Mouse (Mus musculus) hindbrain, embryonic 15.5 days (tissue): ENCODE results near the gene Clec12b. TPM values are rescaled to one million over a fixed set of nuclear protein-coding genes. Genes with fewer than 3 reads are reported as not detected.

Source experiments
- ATAC-seq: fragments of 200-750 bp; cut with Nextera tagmentation; 2 replicates; pipeline ENCODE4 v1.8.0; 2017; ENCODE audit warnings: low read depth, moderate number of reproducible peaks, moderate TSS enrichment; ENCODE audit not compliant: low FRiP score
- H3K27ac ChIP-seq: fragments of 300-500 bp; sonication (generic); replicated peaks from 2 replicates; pipeline ENCODE4 v1.5.1; 2015; ENCODE audit warnings: mild to moderate bottlenecking, inconsistent platforms
- H3K27me3 ChIP-seq: fragments of 300-500 bp; sonication (generic); 2 replicates; pipeline ENCODE4 v1.6.1; 2015; ENCODE audit warnings: control low read depth, inconsistent platforms
- H3K36me3 ChIP-seq: fragments of 300-500 bp; sonication (generic); 2 replicates; pipeline ENCODE4 v1.6.1; 2015; ENCODE audit warnings: control low read depth, inconsistent platforms
- H3K4me1 ChIP-seq: fragments of 300-500 bp; sonication (generic); replicated peaks from 2 replicates; pipeline ENCODE4 v1.6.1; 2015; ENCODE audit warnings: control low read depth, inconsistent platforms
- H3K4me2 ChIP-seq: fragments of 300-500 bp; sonication (generic); 2 replicates; pipeline ENCODE4 v1.6.1; 2015; ENCODE audit warnings: moderate library complexity, mild to moderate bottlenecking, inconsistent platforms
- H3K4me3 ChIP-seq: fragments of 300-500 bp; sonication (generic); 2 replicates; pipeline ENCODE4 v1.5.1; 2015; ENCODE audit warnings: mild to moderate bottlenecking, inconsistent platforms
- H3K9ac ChIP-seq: fragments of 300-500 bp; sonication (generic); 2 replicates; pipeline ENCODE4 v1.6.1; 2015; ENCODE audit warnings: inconsistent platforms
- H3K9me3 ChIP-seq: fragments of 300-500 bp; sonication (generic); 2 replicates; pipeline ENCODE4 v1.6.1; 2016; ENCODE audit warnings: control low read depth, inconsistent platforms
- whole genome bisulfite sequencing: fragments of 180-500 bp; shearing (Covaris S2); methylation state at CpG from one replicate; pipeline ENCODE4 v1.1.7; 2015; 5-methylcytosine and 5-hydroxymethylcytosine counted together
- polyA plus RNA-seq: library from polyadenylated mRNA; unstranded; fragments of >200 nt; fragmentation: Nextera tagmentation; extraction: Ambion mirVana; gene quantifications from 2 replicates; pipeline ENCODE4 v1.2.1, GENCODE M21; 2015

Clec12b gene
- polyA plus RNA-seq, 1 experiment from 2014 or later: 0.26 TPM

DNA sequence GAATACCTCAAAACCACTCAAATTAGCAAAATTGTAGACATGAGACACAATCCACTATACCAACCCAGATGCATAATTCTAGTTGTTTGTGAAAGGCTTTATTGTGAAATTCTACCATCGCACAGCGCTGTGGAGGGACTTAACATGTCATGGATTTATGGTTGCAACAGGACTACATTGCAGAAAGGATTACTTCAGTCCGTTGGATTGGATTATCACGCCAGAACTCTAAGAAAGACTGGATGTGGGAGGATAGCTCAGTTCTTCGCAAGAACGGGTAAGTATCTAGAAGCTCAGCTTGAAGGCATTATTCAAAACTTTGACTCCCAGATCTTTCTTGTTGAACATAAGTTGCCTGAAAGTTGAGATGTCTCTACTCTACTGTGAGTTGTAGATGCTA is 17.7 kb upstream of the Clec12b start:
- Histone ChIP-seq H3K27me3 (no peaks in the 10 kb centered on the region), H3K4me2 (no peak overlapping the region), H3K9me3 (no peaks in the 10 kb centered on the region), H3K4me1 (no peaks in the 10 kb centered on the region), H3K36me3 (no peaks in the 10 kb centered on the region), H3K27ac (no peak overlapping the region), H3K4me3 (no peak overlapping the region), H3K9ac (no peak overlapping the region)
- WGBS: 90% methylated on average over 6 of the region's 6 CpGs
- ATAC-seq: no peak

DNA sequence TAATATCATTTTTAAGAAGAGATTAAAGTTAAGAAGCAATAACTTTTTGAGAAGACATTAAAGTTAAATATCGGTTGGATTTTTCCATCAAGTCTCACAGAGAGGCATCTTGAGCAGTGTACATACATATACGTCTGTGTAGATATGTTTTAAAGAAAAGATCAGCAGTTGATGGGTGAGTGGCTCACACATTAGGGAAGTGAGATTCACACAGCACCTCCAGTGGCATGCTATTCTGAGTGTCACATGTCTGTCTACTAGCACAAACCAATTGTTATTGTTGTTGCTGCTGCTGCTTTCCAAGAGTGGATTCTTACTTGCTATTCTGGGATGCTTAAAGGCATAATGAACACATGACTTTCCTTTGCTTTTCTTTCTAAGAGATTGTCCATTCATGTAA is 16.7 kb upstream of the Clec12b start:
- Histone ChIP-seq H3K27me3 (no peaks in the 10 kb centered on the region), H3K4me2 (no peak overlapping the region), H3K9ac (no peak overlapping the region), H3K27ac (no peak overlapping the region), H3K36me3 (no peaks in the 10 kb centered on the region), H3K9me3 (no peaks in the 10 kb centered on the region), H3K4me3 (no peak overlapping the region), H3K4me1 (no peaks in the 10 kb centered on the region)
- ATAC-seq: no peak
- WGBS: 90% methylated on average over 2 of the region's 2 CpGs

DNA sequence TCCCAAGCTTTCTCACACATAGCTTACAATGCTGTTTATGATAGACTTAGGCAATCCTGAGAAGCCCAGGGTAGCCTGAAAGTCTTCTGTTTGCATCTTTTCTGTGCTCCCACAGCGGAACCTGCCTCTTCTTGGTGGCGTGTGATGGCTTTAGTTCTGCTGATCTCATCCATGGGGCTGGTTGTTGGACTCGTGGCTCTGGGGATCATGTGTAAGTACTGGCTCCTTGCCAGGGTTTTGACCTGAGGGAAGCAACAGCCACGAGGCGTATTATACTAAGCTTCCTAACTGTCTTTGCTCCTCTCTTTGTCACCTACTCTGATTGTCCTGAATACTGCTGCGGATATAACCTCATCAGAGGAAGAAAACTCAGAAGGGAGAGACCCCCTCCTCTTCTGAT is 14.3 kb upstream of the Clec12b start:
- H3K4me1 ChIP-seq: no peaks in the 10 kb centered on the region
- no peaks in the 10 kb centered on the region for H3K27me3 ChIP-seq
- H3K4me3 ChIP-seq: no peak overlapping the region
- H3K9me3 ChIP-seq: no peaks in the 10 kb centered on the region
- no peak overlapping the region for H3K27ac ChIP-seq
- no peak for ATAC-seq
- no peak overlapping the region for H3K4me2 ChIP-seq
- no peak overlapping the region for H3K9ac ChIP-seq
- WGBS: 64% methylated on average over 6 of the region's 6 CpGs
- no peaks in the 10 kb centered on the region for H3K36me3 ChIP-seq

DNA sequence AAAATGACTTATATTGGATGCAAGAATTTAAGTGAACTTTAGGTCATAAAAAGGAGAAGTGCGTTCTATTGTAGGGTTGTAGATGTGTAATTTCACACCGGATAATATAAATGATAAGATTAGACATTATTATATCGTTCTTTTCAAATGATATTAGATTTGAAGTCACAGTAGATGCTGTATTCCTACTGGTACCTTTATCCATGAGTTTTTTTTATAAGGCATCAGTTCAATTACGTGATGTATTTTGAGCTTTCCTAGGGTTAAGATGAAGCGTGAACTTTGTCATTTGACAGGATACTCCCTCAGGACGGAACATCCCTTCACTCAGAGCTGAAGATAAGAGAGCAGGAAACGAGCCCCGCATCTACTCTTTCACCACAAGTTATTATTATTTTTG is 11.3 kb upstream of the Clec12b start, which contains the start of gene Clec1b:
Gene Clec1b, plus strand, starts transcription at position 301 of the 400 bp plus-strand sequence.
- no peak within 1 kb of the TSS for H3K4me3 ChIP-seq
- H3K4me2 ChIP-seq: no peak within 1 kb of the TSS
- no peaks in the 10 kb centered on the region for H3K9me3 ChIP-seq
- 88% methylated on average over 8 of the region's 8 CpGs for WGBS
- no peak for ATAC-seq
- H3K27ac ChIP-seq: no peak within 1 kb of the TSS
- no peaks in the 10 kb centered on the region for H3K27me3 ChIP-seq
- H3K9ac ChIP-seq: no peak within 1 kb of the TSS
- H3K4me1 ChIP-seq: no peaks in the 10 kb centered on the region
- H3K36me3 ChIP-seq: no peaks in the 10 kb centered on the region

DNA sequence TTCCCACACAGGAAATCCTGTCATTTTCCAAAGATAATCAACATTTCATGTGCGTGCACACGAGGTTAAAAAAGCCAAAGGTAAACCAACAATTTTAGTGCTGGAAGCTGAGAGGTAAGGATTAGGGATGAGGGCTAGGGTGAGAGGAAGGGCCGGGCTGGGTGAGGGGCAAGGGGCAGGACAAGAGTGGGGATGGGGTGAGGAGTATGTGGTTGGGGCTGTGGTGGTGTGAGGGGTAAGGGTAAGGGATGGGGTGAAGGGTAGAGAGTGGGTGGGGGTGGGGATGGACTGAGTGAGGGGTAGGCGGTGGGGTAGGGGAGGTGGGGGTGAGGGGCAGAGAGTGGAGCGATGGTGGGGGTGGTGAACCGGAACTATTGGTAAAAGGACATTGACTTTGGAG is 8.1 kb upstream of the Clec12b start:
- Histone ChIP-seq H3K27ac (no peak overlapping the region), H3K4me2 (no peak overlapping the region), H3K4me1 (no peaks in the 10 kb centered on the region), H3K9me3 (no peaks in the 10 kb centered on the region), H3K4me3 (no peak overlapping the region), H3K36me3 (no peaks in the 10 kb centered on the region), H3K9ac (no peak overlapping the region), H3K27me3 (no peaks in the 10 kb centered on the region)
- no peak for ATAC-seq
- WGBS: 79% methylated on average over 6 of the region's 6 CpGs

DNA sequence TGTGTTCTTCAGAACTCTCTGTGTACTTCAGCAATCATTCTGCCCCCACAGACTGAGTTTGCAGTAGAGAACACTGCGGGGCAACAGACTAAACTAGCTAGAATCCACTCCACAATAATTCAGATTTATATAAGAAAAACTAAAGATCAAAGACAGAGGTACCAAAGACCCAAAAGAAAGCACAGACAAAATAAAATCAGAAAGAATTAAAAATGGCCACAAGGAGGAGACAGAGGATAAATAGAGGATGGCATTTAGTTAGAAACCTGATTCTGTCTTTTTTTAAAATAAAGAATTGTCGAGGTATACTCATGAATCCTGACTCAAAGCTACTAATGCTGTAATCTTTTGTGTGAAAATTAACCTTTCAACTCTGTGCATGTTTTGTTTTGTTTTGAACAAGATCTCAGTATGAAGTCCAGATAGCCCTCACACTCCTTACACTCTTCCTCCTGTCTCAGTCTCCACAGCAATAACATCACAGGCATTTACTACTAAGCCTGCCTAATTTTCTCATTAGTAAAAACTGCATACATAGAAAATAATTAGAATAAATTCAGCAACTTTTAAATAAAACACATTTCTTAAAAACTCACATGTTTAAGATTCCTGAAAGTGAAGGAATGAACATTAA is 7.5 kb upstream of the Clec12b start:
- no peak overlapping the region for H3K9ac ChIP-seq
- H3K27me3 ChIP-seq: no peaks in the 10 kb centered on the region
- no peak for ATAC-seq
- H3K4me3 ChIP-seq: no peak overlapping the region
- WGBS: 30% methylated on average over 2 of the region's 2 CpGs
- no peaks in the 10 kb centered on the region for H3K9me3 ChIP-seq
- no peak overlapping the region for H3K4me2 ChIP-seq
- H3K27ac ChIP-seq: no peak overlapping the region
- no peaks in the 10 kb centered on the region for H3K4me1 ChIP-seq
- H3K36me3 ChIP-seq: no peaks in the 10 kb centered on the region

DNA sequence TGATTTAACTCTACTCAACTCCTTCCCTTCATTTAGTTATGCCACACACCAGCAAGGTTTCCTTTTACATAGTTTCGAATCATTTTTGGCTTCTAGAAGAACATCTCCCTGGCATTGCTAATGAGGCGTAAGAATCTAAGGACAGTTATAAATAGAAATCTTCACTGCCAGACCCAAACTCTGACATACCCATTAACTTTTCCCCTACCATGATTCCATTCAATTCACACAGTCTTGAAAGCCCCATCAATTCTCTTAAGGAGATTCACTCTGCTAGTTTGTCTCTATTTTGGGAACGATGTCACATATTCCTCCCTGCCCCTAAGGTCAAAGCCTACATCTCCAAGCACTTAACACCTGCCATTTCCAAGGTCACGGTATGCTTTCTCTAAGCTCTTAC is 674 bp downstream of the Clec12b start:
- no peak overlapping the region for H3K4me3 ChIP-seq
- 43% methylated on average over 4 of the region's 4 CpGs for WGBS
- no peak overlapping the region for H3K27ac ChIP-seq
- no peaks in the 10 kb centered on the region for H3K27me3 ChIP-seq
- H3K9me3 ChIP-seq: no peaks in the 10 kb centered on the region
- no peak overlapping the region for H3K9ac ChIP-seq
- no peaks in the 10 kb centered on the region for H3K36me3 ChIP-seq
- 0 out of 2 replicates have a peak, but pooled peaks have one; percentile 54 for ATAC-seq
- H3K4me1 ChIP-seq: no peaks in the 10 kb centered on the region
- H3K4me2 ChIP-seq: no peak overlapping the region

DNA sequence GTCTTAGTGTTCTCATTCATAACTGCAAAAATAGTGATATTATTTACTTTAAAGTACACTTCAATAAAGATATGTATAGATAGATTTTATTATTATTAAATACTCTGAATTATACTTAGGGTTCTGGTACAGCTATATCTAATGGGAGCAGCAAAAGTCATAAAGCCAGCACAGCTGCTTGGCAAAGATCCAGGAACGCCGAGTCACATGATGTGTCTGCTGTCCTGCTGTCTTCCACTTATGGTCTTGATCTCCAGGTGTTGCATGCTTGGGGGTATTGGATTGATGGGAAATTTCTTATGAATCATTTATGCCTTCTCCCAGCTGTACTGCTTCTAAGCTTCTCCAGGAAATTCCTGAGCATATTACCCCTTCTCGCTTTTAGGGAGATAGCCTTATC is 2.2 kb downstream of the Clec12b start:
- H3K9me3 ChIP-seq: no peaks in the 10 kb centered on the region
- H3K4me1 ChIP-seq: no peaks in the 10 kb centered on the region
- H3K36me3 ChIP-seq: no peaks in the 10 kb centered on the region
- WGBS: 87% methylated on average over 3 of the region's 3 CpGs
- no peak overlapping the region for H3K27ac ChIP-seq
- no peak overlapping the region for H3K4me2 ChIP-seq
- ATAC-seq: no peak
- H3K27me3 ChIP-seq: no peaks in the 10 kb centered on the region
- H3K4me3 ChIP-seq: no peak overlapping the region
- H3K9ac ChIP-seq: no peak overlapping the region

DNA sequence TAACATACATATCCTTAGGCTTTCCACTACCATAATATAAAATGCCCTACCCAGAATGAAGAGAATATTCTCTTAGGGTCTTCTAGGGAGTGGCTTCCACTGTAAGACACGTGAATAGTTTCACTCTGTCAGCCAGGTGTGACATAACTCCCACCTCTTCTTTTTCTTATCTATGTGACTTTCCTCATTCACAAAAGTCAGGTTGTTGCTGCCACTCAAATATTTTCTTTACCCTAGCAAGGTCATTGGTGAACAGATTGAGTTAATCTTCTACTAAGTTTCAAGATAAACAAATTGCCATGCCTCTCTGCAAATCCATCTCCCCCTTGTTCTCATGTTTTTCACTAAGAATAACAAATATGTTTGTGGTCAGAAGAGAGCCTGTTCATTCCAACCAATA is 3.9 kb downstream of the Clec12b start:
- Histone ChIP-seq H3K27ac (no peak overlapping the region), H3K36me3 (no peaks in the 10 kb centered on the region), H3K27me3 (no peaks in the 10 kb centered on the region), H3K4me3 (no peak overlapping the region), H3K9ac (no peak overlapping the region), H3K4me2 (no peak overlapping the region), H3K9me3 (no peaks in the 10 kb centered on the region), H3K4me1 (no peaks in the 10 kb centered on the region)
- ATAC-seq: no peak
- 88% methylated on average over 1 of the region's 1 CpGs for WGBS

DNA sequence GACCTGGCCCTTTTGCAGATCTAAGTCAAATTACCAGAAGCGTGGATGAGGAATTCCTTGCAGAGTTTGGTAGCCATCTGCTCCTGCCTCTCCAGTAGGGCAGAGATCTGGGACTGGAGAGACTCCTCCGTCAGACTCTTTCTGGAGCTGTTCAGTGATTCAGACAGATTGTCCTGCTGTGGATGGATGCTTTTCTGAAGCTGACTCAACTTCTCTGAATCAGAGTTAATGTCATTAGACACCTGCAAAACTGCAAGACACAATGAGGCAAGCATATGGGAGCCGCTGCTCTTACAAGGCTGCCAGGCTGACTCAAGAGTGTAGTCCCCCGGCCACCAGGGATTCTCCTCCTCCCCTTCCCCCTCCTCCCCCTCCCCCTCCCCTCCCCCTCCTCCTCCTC is 5.2 kb downstream of the Clec12b start:
- Histone ChIP-seq H3K36me3 (no peaks in the 10 kb centered on the region), H3K4me2 (no peak overlapping the region), H3K9ac (no peak overlapping the region), H3K27ac (no peak overlapping the region), H3K9me3 (no peaks in the 10 kb centered on the region), H3K4me1 (no peaks in the 10 kb centered on the region), H3K4me3 (no peak overlapping the region), H3K27me3 (no peaks in the 10 kb centered on the region)
- peak; percentile 54 for ATAC-seq
- 42% methylated on average over 4 of the region's 4 CpGs for WGBS

DNA sequence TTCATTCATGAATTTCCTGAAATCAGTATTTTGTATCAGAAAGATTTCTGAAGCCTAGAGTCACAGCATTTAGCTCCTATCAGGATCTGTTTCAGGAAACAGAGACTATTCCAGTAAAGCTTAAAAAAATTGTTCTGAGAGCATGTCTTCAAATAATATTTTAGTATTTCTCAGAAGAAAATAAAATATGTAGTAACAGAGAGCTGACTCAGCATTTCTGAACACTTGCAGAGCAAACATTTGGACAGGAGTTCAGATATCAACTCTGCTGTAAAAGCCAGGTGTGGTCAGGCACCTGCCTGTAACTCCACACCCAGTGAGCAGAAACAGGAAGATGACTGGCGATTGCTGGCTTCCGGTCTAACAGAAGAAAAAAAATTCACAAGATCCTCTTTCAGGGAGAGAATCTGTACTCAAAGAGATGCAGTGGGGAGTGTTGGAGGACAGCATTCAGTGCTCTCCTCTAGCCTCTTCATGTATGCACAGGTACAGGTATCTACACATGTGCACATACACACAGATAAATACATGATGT is 10.7 kb downstream of the Clec12b start:
- no peak overlapping the region for H3K4me2 ChIP-seq
- no peaks in the 10 kb centered on the region for H3K27me3 ChIP-seq
- H3K36me3 ChIP-seq: no peaks in the 10 kb centered on the region
- H3K4me3 ChIP-seq: no peak overlapping the region
- ATAC-seq: no peak
- H3K27ac ChIP-seq: no peak overlapping the region
- 94% methylated on average over 2 of the region's 2 CpGs for WGBS
- H3K9ac ChIP-seq: no peak overlapping the region
- no peaks in the 10 kb centered on the region for H3K4me1 ChIP-seq
- H3K9me3 ChIP-seq: no peaks in the 10 kb centered on the region

DNA sequence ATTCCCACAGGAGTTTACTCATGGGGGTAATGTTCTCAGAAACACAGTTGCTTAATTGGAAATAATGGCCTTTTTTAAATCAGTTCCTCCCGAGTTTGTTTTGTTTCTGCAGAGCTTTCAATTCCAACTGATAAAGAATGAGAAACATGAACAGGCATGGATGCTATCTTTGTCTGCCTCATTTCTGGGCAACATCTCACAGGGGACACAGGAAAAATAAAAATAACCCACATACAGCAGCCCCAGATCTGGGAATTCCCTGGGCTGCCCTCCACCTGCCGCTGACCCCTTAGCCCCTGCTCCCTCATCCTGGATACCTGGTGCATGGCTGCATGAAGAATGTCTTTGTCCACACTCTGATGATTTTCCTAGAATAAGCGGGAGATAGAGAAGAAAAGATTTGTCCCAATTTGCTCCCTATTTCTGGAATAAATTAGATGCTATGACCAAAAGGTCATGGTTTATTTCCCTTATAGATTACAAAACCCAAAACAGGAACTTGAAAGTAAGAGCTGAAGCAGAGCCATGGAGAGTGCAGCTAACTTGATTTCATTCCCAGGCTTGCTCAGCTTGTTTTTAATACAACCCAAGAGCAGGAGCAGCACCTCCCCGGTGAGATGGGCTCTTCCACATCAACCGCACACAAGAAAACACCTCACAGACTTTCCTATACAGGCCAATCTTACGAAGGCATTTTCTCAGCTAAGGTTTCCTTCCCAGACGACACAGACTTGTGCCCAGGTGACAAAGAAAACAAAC is 16.1 kb downstream of the Clec12b start:
- H3K4me2 ChIP-seq: no peak overlapping the region
- WGBS: 74% methylated on average over 7 of the region's 7 CpGs
- H3K4me1 ChIP-seq: no peaks in the 10 kb centered on the region
- H3K27ac ChIP-seq: no peak overlapping the region
- no peak overlapping the region for H3K9ac ChIP-seq
- no peaks in the 10 kb centered on the region for H3K9me3 ChIP-seq
- H3K4me3 ChIP-seq: no peak overlapping the region
- ATAC-seq: no peak
- no peaks in the 10 kb centered on the region for H3K27me3 ChIP-seq
- H3K36me3 ChIP-seq: no peaks in the 10 kb centered on the region
